Mouse (Mus musculus): ENCODE measurements around the gene Ccdc85b. TPM values are rescaled to one million over a fixed set of nuclear protein-coding genes. Genes with fewer than 3 reads are reported as not detected.

Ccdc85b gene
- 1 to 10 TPM; 3.7 to 4.6 TPM for total RNA-seq (2023)

GRCm38 (mm10) chr19:5457746-5458442 lies at the start of gene Ccdc85b:
Ccdc85b (minus strand) TSS chr19:5457894.

GRCm38 (mm10) chr19:5503687-5504086 lies 46.0 kb upstream of the Ccdc85b start, which contains the start of gene 1700020D05Rik:
1700020D05Rik (minus strand) TSS chr19:5503787.

GRCm38 (mm10) chr19:5490313-5490897 lies 32.7 kb upstream of the Ccdc85b start, which contains the start of gene Cfl1:
Cfl1 (plus strand) TSS chr19:5490455.

GRCm38 (mm10) chr19:5487768-5488550 lies 30.3 kb upstream of the Ccdc85b start, which contains the start of gene Mus81:
Mus81 (minus strand) TSS chr19:5488402.

GRCm38 (mm10) chr19:5473720-5474119 lies 16.0 kb upstream of the Ccdc85b start, which contains the start of gene Efemp2:
Efemp2 (plus strand) TSS chr19:5473954.

GRCm38 (mm10) chr19:5468374-5468773 lies 10.7 kb upstream of the Ccdc85b start, which contains the start of gene Ctsw:
Ctsw (minus strand) TSS chr19:5468507.

GRCm38 (mm10) chr19:5460465-5460911 lies 2.8 kb upstream of the Ccdc85b start, which contains the start of gene Fibp:
Fibp (plus strand) TSS chr19:5460615.

GRCm38 (mm10) chr19:5447515-5448353 lies 10.0 kb downstream of the Ccdc85b start, which contains the start of gene Fosl1:
Fosl1 (plus strand) TSS chr19:5447547.

GRCm38 (mm10) chr19:5424782-5425741 lies 32.6 kb downstream of the Ccdc85b start, which contains the start of the genes Drap1 and AI837181:
Drap1 (minus strand) TSS chr19:5424979.
AI837181 (plus strand) TSS chr19:5425144.

Other genes with a start within 250 kb of the Ccdc85b start
- gene Pacs1, start 184.8 kb downstream of the Ccdc85b start, total RNA-seq (2023), result 10 to 100 TPM; 53.1 to 60.2 TPM
- gene Sf3b2, start 162.4 kb downstream of the Ccdc85b start, total RNA-seq (2023), result 100 to 1,000 TPM; 156 to 186 TPM
- not detected for gene Gal3st3, start 159.6 kb downstream of the Ccdc85b start, total RNA-seq (2023)
- gene Catsper1, start 122.2 kb downstream of the Ccdc85b start, total RNA-seq (2023), result not detected
- not detected for gene Cst6, start 108.3 kb downstream of the Ccdc85b start, total RNA-seq (2023)
- gene Eif1ad, start 91.2 kb downstream of the Ccdc85b start, total RNA-seq (2023), result 10 to 100 TPM; 17.1 to 24.3 TPM
- gene Banf1, start 90.7 kb downstream of the Ccdc85b start, total RNA-seq (2023), result 10 to 100 TPM; 59.5 to 66.0 TPM
- 100 to 1,000 TPM; 129 to 130 TPM for gene Sart1, start 69.2 kb downstream of the Ccdc85b start, total RNA-seq (2023)
- gene Tsga10ip, start 55.4 kb downstream of the Ccdc85b start, total RNA-seq (2023), result not detected
- gene Drap1, start 32.9 kb downstream of the Ccdc85b start, total RNA-seq (2023), result 100 to 1,000 TPM; 165 to 176 TPM
- gene AI837181, start 32.8 kb downstream of the Ccdc85b start, total RNA-seq (2023), result 10 to 100 TPM; 46.9 to 52.7 TPM
- 1 to 10 TPM; 2.0 to 3.2 TPM for gene Fosl1, start 10.3 kb downstream of the Ccdc85b start, total RNA-seq (2023)
- 10 to 100 TPM; 80.6 to 81.0 TPM for gene Fibp, start 2.7 kb upstream of the Ccdc85b start, total RNA-seq (2023)
- under 1 TPM; 0.46 to 0.73 TPM for gene Ctsw, start 10.6 kb upstream of the Ccdc85b start, total RNA-seq (2023)
- 1 to 10 TPM; 5.1 to 6.7 TPM for gene Efemp2, start 16.1 kb upstream of the Ccdc85b start, total RNA-seq (2023)
- gene Mus81, start 30.5 kb upstream of the Ccdc85b start, total RNA-seq (2023), result 10 to 100 TPM; 16.7 to 17.4 TPM
- gene Cfl1, start 32.6 kb upstream of the Ccdc85b start, total RNA-seq (2023), result 1,000 to 10,000 TPM; 1,345 to 1,440 TPM
- gene 1700020D05Rik, start 45.9 kb upstream of the Ccdc85b start, total RNA-seq (2023), result 1 to 10 TPM; 1.3 to 1.4 TPM
- gene Snx32, start 52.6 kb upstream of the Ccdc85b start, total RNA-seq (2023), result 1 to 10 TPM; 2.0 to 4.9 TPM
- not detected for gene Ovol1, start 102.8 kb upstream of the Ccdc85b start, total RNA-seq (2023)
- gene Ap5b1, start 110.1 kb upstream of the Ccdc85b start, total RNA-seq (2023), result 10 to 100 TPM; 35.2 to 39.9 TPM
- 10 to 100 TPM; 64.5 to 74.1 TPM for gene Rnaseh2c, start 144.0 kb upstream of the Ccdc85b start, total RNA-seq (2023)
- 10 to 100 TPM; 87.2 to 88.5 TPM for gene Kat5, start 152.3 kb upstream of the Ccdc85b start, total RNA-seq (2023)
- gene Rela, start 179.6 kb upstream of the Ccdc85b start, total RNA-seq (2023), result 100 to 1,000 TPM; 150 to 154 TPM
- 100 to 1,000 TPM; 153 to 157 TPM for gene Sipa1, start 205.8 kb upstream of the Ccdc85b start, total RNA-seq (2023)
- 100 to 1,000 TPM; 113 to 114 TPM for gene Map3k11, start 230.8 kb upstream of the Ccdc85b start, total RNA-seq (2023)
- gene Pcnx3, start 231.0 kb upstream of the Ccdc85b start, total RNA-seq (2023), result 100 to 1,000 TPM; 112 to 131 TPM
- gene Kcnk7, start 246.5 kb upstream of the Ccdc85b start, total RNA-seq (2023), result not detected

All from monocyte, adult 59 days (primary cell).